Mouse (Mus musculus): ENCODE data around the gene Trim6. TPM values are rescaled to one million over a fixed set of nuclear protein-coding genes. Genes with fewer than 3 reads are reported as not detected.
"Not testable (repeated sequence)": the region's sequence is repeated elsewhere in the genome, so short reads cannot be mapped to it uniquely, and the experiment has no call there.

The Trim6 gene
- under 1 TPM; 0.45 to 0.54 TPM for total RNA-seq (2021)
- long read RNA-seq, experiment 1: 0 reads
- long read RNA-seq, experiment 2: 0 reads

GRCm38 (mm10) chr7:104218701-104219569 lies at the start of gene Trim6:
Gene Trim6 (plus strand): TSS chr7:104218793.
- peak; percentile 81 to 86 for DNase-seq
- intact Hi-C loops (cut with DNase I): no loop called here

- DNase-seq: no peak
- intact Hi-C loops (cut with DNase I): no loop called here
These were observed 48.9 kb upstream of the Trim6 start for GRCm38 (mm10) chr7:104169634-104170204.

- intact Hi-C loops (cut with DNase I): no loop called here
- DNase-seq: no peak
These were observed 43.5 kb upstream of the Trim6 start for GRCm38 (mm10) chr7:104175085-104175484.

GRCm38 (mm10) chr7:104178422-104179054 lies 40.1 kb upstream of the Trim6 start:
- intact Hi-C loops (cut with DNase I): no loop called here

GRCm38 (mm10) chr7:104179074-104179473 lies 39.5 kb upstream of the Trim6 start:
- intact Hi-C loops (cut with DNase I): no loop called here
- no peak for DNase-seq

More at GRCm38 (mm10) chr7:104178422-104179054, 40.1 kb upstream of the Trim6 start:
- DNase-seq: no peak

- no peak for DNase-seq
- intact Hi-C loops (cut with DNase I): no loop called here
These were observed 35.3 kb upstream of the Trim6 start, which contains the start of gene Olfr648 for GRCm38 (mm10) chr7:104183292-104183691. Gene Olfr648 (minus strand): TSS chr7:104183392.

GRCm38 (mm10) chr7:104191275-104191674 lies 27.3 kb upstream of the Trim6 start:
- intact Hi-C loops (cut with DNase I): no loop called here
- DNase-seq: no peak

DNA sequence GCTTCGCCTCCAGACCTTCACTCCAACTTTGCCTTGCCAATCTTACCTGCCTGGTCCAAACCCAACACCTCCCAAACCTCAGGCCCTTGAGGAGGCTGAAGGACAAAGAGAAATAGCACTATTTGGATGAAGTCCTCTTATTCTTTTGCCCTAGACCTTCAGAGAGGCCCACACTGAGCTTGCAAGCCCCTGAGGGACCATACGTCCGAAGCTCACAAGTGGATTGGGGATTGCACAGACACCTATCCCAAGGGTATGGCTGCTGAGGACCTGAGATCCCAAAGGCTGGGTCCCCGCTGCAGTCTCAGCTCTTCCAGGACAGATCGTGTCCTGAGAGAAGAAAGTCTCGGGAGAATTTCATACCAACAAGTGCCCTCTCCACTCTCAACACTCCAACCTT lies 22.7 kb upstream of the Trim6 start, which contains the start of gene Olfr649:
TSS of gene Olfr649 (minus strand) at position 101 of the 400 bp plus-strand sequence.
- no peak for DNase-seq
- intact Hi-C loops (cut with DNase I): no loop called here

DNA sequence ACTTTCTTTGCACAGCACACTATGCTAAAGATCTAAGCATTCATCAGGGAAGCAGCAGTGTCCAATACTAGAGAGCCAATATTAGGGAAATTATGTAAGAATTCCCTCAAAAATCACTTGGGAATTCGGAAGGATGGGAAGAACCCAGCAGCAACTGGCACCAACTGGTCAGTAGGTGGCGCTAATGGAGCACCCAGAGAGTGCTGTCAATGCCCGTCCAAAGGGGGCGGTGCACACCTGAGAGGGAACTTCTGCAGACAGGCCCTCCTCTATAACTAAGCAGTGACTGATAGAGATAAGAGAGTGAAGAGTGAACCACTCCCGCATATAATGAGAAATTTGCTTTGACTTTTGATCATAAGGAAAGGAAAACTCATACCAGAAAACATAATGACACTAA lies 18.8 kb upstream of the Trim6 start:
- DNase-seq: peak; percentile 71 to 80
- intact Hi-C loops (cut with DNase I): loop anchor here (1.0 to 5.0 kb wide), 2 partner anchors 31 to 402 kb away; partner anchors contain the start of gene Olfr655

GRCm38 (mm10) chr7:104206197-104206596 lies 12.4 kb upstream of the Trim6 start:
- intact Hi-C loops (cut with DNase I): no loop called here
- DNase-seq: no peak

DNA sequence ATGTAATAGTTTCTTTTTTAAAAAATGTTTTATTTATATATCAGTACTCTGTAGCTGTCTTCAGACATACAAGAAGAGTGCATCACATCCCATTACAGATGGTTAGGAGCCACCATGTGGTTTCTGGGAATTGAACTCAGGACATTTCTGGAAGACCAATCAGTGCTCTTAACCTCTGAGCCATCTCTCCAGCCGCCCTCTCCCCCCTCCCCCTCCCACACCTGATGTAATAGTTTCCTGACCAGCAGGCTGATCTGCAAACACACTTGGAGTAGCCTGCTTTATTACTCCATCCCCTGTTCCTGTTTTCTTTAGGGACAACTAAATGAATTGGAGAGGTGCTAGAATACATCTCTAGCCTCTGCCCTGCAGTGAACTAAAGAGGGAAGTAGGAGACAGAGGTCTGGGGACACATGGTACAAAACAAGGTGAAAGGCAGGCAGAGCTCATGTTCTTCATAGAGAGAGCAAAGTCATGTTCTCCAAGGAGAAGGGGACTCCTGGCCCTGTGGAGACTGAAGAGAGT lies 2.5 kb upstream of the Trim6 start:
- intact Hi-C loops (cut with DNase I): no loop called here
- DNase-seq: no peak

DNA sequence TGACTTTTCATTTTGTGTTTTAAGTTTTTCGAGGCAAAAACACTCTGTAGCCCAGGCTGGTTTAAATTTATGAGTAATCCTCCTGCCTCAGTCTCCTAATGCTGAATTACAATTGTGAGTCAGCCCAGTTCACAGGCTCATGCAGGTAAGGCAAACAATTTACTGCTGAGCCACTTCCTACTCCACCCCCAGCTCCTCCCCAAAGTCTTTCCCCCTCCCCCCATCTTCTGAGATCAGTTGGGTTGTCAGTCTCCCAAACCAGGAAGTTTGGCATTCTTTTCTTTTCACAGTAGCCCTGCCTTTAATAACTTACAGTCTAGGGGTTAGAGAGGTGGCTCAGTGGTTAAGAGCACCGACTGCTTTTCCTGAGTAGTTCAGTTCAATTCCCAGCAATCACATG lies 712 bp upstream of the Trim6 start:
- intact Hi-C loops (cut with DNase I): no loop called here
- no peak for DNase-seq

DNA sequence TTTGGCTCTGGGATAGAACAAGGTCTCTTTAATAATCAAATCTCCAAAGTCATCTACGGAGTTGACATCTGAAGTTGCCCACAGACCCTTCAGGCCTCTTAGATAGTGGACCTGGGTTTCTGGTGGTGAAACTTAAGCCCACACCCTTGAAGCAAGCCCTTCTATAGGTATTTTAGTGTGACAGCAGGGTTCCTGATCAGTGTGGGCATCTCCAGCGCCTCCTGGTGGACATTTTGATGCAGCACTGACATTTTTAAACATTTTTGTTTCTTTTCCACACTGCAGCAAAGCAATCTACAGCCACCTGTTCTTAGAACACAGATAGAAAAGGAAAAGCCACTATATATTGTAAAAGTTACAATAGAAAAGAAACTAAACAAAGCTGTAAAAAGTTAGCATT lies 12.6 kb downstream of the Trim6 start:
- DNase-seq: peak; percentile 25 to 43
- intact Hi-C loops (cut with DNase I): loop anchor here (1.0 kb wide), 1 partner anchor 31 kb away; no protein-coding TSS in a partner anchor

- no peak for DNase-seq
- intact Hi-C loops (cut with DNase I): no loop called here
These were observed 22.3 kb downstream of the Trim6 start for GRCm38 (mm10) chr7:104240857-104241256.

- intact Hi-C loops (cut with DNase I): no loop called here
- no peak for DNase-seq
These were observed 25.0 kb downstream of the Trim6 start for GRCm38 (mm10) chr7:104243616-104244015.

- intact Hi-C loops (cut with DNase I): no loop called here
These were observed 25.9 kb downstream of the Trim6 start, which contains the start of gene Trim34a for GRCm38 (mm10) chr7:104244287-104245181. Gene Trim34a (plus strand): TSS chr7:104244457.

DNA sequence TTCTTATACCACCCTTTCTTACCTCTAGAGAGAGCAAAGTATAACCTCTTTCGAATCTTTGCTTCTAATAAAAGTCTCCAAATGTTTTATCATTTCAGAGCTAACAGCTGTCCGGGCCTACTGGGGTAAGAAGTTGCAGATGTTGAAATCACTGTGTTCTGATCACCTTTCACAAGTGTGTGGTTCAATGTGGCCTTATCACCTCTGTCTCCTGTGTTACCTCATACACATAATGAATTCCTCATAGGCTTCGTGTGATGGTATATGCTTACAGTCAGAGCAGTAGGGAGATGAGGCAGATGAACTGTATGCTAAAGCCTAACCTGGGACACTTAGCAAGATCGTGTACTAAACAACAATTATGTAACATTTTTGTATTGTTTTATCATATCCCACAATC lies 41.8 kb downstream of the Trim6 start:
- DNase-seq; intact Hi-C loops (cut with DNase I): not testable (repeated sequence)

More at GRCm38 (mm10) chr7:104244287-104245181, 25.9 kb downstream of the Trim6 start, which contains the start of gene Trim34a:
- peak; percentile 39 to 60 for DNase-seq

GRCm38 (mm10) chr7:104265335-104265734 lies 46.7 kb downstream of the Trim6 start:
- intact Hi-C loops (cut with DNase I): not testable (repeated sequence)

DNA sequence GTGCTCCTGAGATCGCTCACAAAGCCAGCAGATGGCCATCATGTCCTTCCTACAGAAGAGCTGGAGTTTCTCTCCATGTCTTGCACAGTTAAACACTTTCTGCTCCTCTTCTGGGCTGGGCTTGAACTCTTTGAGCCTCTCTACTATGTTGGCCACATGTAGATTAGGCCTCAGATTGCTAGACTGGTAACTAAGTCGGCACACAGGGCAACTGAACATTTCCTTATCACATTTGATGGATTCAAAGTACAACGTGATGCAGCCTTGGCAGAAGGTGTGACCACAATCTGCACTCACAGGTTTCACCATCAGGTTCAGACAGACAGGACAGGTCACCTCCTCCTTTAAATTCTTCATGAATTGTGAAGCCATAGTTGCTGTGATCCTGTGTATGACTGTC lies 60.8 kb downstream of the Trim6 start:
- intact Hi-C loops (cut with DNase I); DNase-seq: not testable (repeated sequence)

More at GRCm38 (mm10) chr7:104265335-104265734, 46.7 kb downstream of the Trim6 start:
- not testable (repeated sequence) for DNase-seq

Data from heart, postnatal 14 days (tissue).